Mouse (Mus musculus) cerebellum, postnatal 25 days (tissue): ENCODE results near the gene Lingo2.
A peak's percentile ranks its signal among the peaks of the same experiment; 100 is the strongest.

ENCODE experiments used
- DNase-seq, 2 experiments: peaks; one replicate each; pipeline ENCODE4 v3.0.0; 2021; ENCODE audit warnings: mixed read lengths in 2 of 2

Lingo2 gene

DNA sequence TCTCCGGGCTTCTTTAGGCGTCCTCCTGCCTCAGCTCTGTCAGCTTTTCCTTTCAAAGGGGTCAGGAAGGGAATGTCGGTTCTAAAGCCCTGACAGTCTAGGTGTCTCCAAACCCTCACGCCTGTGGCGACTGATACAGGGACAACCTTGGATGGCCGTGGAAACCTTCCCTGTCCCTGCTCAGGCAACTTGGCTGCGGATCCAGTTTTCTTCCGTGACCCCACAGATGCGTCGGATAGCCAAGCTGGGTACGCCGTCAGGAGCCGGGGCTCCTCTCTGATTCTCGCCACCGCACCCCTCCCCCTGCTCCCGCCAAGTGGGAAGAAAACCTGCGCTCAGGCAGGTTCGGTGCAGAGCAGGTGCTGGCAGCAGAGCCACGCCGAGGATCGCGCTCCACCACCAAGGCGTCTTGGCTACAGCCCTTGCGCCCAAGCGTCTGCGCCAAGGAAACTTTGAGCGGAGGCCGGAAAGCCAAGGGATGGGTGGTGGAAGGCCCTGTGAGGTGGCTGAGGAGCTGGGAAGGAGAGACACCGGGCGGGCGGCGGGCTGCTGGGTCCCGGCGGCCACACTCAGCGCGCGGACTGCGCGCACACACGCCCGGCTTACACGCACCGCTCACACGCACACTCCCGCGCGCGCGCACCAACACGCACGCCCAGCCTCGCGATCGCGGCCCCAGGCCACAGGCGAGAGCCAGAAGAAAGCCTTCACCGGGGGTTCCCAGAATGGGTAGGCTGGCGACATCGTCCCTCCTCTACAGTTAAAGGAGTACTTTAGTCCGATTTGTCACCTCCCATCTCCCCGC is at the start of gene Lingo2:
Gene Lingo2 (minus strand): TSS at position 598 of the 805 bp plus-strand sequence.
- peak; percentile 22 to 36 for DNase-seq

DNA sequence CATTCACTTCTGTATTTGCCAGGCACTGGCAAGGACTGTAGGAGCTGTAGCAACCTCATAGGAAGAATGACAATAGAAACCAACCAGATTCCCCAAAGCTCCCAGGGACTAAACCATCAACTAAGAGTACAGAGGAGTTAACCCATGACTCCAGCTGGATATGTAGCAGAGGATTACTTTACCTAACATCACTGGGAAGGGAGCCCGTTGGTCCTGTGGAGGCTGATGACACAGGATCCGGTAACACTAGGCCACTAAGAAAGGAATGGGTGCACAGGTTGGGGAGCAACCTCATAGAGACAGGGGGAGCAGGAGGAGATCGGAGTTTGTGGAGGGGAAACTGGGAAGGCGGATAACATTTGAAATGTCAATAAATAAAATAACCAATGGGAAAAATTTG is 21.8 kb upstream of the Lingo2 start:
- no peak for DNase-seq

DNA sequence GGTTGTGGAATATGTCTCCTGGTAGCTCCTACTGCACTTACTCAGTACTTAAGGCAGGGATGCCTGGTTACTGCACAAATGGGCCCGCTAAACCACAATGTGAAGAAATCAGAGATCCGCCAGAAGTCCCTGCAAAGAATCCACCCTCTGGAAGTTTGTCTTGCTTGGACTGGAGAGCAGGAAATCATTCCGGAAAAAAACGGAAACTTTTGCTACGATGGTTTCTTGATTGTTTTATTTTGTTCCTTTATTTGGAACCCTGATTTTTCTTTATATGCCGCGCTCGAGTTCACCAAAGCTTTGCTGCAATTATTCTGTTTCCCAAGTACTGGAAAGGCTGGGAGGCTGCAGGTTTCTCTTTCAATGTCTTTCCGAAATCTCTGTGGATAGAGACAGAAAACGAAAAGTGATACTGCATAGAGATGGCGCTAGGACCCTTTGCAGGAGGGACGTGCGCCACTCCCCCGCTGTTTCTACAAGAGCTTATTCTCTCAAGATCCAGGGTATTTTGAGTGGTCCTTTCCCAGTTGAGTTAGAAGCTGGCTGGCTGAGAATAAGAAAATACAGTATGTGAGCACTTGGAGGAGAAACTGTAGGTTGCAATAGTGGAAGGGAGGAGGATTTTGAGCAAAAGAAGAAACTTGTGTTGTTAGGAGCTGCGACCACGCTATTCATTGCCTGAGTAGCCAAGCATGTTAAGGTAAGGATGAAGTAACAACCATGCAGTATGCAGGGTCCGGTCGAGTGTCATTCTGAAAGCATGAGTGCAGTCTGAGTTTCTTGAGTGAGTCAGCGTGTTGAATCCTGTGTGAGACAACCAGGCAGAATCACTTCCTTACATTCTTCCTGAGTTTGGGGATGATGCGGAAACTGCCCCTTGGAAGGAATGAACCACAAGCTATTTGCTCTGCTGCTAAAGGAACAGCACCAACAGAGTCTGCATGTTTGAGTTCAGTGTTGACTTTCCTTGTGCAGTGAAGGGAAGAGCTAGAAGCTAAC is 1.2 kb upstream of the Lingo2 start:
- DNase-seq, result no peak

DNA sequence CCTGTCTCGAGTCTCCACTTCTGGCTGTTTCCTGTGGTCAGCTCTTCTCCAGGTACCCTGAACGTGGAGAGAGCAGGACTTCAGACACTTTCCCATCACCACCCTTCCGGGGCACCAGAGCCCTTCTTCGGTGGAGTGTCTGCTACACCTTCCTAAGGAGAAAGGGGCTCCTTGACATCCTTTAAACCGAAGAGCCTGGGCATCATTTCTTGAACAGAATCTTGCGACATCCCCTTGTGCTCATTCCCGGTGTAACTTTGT is 338 bp upstream of the Lingo2 start:
- no peak for DNase-seq

DNA sequence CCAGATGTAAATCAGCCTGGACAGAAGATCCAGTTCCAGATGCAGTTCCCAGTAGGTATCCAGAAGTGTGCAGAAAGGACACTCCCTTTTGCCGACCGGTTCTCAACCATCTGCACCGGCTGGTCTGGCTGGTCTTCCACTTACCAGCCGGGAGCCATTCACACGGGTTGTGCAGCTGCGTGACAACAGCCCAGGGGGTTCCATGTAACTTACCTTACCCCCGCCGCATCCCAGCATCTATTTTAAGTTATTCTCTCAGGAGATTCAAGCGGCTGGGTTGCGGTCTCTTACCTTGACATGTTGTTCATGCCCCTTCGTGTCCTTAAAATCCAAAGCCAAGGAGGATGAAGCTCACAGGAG is 777 bp downstream of the Lingo2 start:
- DNase-seq, result peak in 1 of 2 experiments; percentile 4

DNA sequence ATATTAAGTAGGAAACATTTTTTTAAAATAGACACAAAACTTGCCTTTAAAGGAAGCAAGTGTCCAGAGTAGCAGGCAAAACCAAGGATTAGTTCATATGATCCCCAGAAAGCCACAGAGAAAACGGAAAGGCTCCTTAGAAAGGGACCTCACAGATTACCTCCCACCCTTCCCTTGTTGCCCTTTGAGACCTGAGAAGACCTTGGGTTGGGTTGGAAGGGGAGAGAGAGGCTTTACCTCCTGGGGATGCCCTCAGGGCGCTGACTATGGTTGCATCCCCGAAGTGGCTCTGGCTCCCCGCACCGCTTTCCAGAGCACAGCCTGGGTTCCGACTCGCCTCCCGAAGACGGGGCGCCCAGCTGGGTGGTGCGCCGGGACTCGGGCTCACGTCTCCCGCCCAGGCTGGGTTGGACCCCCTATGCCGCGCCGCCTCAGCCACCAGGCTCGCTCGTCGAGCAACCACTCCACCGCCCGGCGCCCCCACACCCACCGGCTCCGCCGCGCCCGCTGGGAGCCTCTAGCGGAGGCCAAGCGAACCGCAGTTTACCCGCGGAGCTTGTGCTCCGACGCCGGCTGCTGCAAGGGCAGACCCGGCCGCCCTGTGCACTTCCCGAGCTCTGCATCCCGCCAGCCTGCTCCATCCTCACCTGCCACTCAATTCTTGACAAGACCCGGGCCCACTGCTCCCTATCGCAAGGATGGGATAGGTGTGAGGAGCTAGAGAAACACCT is 1.4 kb downstream of the Lingo2 start:
- DNase-seq, result peak; percentile 28 to 61

DNA sequence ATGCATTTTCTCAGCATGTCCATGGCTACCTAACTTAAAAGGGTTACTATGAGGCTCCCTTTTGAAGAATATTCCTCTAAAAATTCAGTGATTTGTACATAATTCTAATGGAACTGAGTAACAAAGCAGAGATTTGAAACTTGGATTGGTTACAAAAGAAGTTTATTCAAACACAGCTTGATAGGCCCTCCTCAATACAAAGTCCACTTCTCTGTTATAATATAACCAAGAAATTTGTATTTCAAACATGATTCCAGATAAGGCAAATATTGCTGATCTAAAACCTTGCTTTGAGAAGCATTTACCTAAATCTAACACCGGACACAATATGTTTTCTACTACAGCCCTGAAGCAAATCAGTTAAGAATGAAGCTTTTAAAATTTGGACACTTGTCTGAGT is 60.7 kb downstream of the Lingo2 start:
- no peak for DNase-seq

DNA sequence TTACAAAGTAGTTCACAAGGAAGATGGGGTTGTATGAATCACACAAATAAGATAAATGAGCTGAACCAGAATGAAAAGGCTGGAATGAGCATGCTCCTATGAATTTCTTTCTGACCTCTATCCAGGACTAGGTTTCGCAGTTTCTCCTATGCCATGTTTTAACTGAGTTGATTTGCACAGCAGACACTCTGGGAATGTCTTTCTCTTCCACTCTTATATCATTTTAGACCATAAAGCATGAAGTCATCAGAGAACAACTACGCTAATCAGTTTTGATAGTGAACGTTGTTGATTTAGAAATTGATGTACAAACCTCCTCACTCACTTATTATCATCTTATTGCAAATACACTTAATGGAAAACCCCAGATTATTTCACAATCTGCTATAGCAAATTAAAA is 61.2 kb downstream of the Lingo2 start:
- DNase-seq, result no peak

DNA sequence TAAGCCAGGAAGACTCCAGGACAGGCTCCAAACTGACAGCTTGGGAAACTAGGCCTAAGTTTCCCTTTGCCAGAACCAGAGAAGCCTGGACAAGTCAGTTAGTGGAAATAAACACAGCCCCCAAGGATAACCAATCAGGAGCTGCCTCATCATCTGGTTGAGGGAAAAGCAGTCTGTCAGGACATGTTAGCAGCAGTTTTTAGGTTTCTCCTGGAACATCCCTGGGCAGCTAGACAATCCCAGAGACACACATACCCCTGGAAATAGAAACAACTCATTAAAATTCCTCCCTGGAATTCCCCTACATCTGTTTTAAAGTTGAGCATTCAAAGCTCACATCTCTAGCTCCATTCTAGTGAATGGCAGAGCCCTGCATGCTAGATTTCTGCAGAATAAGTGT is 76.8 kb downstream of the Lingo2 start:
- DNase-seq, result no peak

DNA sequence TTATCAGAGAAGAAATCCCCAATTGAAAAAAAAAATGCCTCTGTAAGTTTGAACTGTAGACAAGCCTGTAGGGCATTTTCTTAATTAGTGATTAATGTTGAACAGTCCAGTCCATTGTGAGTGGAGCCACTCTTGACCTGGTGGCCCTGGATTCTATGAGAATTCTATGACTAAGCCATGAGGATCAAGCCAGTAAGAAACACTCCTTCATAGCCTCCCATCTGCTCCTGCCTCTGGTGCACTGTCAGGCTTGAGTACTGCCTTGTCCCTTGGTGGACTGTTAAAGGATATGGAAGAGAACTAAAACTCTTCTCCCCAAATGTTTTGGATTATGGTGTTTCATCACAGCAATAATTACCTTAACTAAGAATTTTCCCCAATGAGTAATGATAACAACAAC is 126.6 kb downstream of the Lingo2 start:
- no peak for DNase-seq

DNA sequence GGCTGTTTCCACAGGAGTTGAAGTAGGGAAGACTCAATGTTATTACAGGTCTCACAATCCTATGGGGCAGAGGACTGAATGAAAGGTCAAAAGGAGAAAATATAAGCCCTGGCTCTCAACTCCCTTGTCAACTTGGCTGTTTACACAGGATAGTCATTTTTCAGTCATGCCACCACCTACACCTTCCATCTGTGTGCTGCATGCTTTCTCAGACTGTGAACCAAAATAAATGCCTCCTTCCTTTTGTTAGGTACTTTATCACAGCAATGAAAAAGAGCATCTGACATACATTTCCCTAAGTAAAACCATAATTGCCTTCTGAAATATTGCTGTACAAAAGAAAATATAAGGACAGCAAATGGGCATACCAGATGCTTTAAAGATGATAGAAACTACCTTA is 129.6 kb downstream of the Lingo2 start:
- no peak for DNase-seq

DNA sequence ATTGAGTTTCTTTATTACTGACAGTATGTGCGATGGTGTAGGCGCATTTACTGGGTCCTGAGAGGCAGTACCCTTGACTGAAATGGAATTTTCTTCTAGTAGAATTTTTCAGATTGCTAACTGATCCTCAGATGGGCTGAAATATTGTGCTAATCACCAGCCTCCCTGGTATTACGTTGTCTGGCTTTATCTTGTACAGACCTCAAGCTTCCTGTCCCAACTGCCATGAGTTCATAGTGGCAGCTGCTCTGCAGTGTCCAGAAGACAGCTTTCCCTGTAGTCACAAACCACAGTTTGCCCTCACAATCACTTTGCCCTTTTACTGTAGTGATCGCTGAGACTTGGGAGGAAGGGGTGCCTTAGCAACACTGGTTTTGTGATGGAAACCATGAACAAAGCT is 176.5 kb downstream of the Lingo2 start:
- no peak for DNase-seq

DNA sequence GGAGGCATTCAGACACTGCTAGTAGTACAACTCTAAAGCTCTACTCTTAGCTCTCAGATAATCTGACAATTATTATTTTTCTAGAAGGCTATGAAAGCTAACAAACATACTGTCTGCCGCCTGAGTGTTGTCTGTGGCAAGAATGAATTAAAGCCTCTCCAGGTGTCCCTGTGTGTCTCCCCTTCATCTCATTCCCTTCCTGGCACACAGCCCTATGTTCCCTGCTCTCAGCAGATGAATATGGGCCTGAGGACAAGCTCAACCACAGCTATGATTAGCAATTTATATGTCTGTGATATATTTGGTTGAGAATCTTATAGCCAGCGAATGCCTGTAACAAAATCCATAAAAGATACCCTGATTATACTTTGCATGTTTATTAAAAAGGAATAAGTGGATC is 220.9 kb downstream of the Lingo2 start:
- no peak for DNase-seq

DNA sequence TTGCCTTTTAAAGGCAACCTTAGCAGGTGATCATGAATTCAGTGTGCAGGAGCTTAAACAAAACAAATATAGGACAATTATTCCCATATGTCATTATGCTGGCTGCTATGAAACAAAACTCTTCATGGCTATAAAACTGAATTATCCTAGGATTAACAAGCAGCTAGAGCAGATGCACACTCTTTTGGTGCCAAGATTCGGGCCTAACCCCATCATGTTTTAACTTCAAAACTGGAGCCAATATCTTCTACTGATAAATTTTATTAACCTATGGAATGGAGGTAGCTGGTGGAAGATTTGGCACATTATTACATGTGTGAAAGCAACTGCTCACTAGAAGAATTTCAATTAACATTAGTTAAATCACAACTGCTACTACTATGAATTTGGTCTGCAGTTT is 235.1 kb downstream of the Lingo2 start:
- DNase-seq, result no peak

DNA sequence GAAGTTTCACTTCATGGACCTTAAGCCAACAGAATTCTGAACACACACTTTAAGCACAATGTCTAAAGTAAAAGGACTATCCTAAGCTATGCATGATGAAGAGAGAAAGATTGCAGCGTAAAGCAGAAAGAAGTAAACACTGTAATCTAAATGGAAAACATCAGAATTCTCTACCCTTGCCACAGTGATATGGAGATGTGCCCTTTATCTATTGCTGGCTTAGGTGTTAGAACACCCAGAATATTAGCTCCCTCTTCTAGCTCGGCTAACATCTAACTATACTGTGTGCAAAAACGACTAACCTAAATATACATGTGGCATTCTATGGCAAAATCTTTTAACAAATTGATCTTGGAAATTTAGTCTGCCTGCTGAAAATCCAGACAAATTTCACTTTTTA is 252.7 kb downstream of the Lingo2 start:
- no peak for DNase-seq

DNA sequence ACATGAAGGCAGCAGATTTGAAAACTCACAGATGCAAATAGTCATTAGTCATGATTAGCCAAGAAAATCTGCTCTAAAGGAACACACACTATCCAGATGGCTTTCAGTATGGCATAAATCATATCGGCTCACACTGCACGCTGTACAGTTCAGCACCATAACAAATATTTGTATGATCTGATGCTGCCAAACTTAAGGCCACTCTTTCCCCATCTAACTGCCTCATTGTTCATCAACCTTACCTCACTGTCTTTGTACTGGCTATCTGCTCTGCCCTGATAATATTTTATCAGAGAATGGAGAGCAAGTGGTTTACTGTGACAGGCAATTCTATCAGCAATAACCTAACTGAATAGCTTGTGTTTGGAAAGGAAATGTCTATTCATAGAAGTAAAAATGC is 254.7 kb downstream of the Lingo2 start:
- DNase-seq, result no peak

DNA sequence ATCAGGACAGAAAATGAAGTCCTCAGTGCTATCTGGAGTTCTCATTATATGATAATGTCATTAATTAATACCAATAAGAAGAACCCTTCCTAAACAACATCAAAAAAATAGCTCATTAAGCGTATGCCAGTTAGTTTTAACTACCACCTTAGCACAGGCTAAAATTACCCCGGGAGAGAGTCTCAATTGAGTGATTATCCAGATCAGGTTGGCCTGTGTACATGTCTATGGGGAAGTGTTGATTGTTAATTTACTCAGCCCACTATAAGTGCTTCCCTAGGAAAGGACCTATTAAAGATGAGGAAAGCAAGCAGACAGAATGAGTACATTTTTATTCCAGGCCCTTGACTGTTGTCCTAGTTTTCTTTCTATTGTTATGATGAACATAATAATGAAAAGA is 291.6 kb downstream of the Lingo2 start:
- DNase-seq, result no peak

DNA sequence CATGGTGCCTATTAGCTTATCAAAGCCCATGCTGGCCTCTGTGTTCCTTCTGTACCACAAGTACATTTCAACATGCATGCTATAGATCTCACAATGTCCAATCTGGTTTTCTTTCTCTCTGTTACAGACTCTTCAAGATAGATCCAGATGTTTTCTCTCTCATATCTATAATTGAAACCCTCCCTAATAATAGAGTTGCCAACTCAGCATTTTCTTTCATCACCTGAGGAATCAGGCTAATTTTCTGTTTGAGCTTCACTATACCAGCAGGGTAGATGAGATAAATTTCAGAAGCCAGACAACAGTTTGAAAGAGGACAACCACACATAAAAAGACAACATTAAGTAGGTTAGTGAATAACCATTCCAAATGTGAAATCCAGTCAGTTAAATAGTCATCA is 303.8 kb downstream of the Lingo2 start:
- no peak for DNase-seq

DNA sequence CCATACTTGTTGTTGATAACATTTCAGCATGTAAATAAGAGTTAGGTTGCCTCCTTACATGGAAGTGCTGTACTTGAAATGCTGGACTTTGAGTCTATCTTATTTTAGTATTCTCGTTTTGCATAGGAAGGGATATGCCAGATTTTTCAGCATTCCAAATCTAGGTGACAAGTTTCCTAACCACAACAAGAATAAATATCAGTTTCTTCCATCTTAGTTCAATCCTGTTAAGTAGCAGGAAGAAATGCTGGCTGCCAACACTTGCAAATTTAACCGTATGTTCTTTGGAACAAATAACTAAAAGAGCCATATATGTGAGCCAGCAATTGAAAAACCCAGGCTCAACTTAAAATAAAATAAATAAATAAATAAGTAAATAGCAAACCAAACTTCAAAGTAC is 315.9 kb downstream of the Lingo2 start:
- no peak for DNase-seq

DNA sequence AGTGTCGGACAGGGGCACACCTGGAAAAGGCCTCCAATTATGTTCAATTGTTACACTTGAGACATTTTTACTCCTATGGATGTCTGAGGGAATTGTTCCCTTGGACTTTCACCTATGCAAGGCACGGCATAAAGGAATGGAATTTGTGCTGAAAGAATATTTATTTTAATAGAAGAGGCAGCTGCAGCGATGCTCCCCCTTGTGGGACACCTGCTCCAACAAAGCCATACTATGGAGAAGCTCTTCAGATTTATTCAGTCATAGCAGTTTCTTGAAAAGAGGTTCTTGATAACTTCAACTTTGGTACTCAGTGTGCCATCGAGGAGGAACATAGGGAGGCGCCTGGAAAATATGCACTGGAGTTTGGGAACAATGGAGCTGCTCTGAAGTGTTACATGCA is 374.7 kb downstream of the Lingo2 start:
- no peak for DNase-seq

DNA sequence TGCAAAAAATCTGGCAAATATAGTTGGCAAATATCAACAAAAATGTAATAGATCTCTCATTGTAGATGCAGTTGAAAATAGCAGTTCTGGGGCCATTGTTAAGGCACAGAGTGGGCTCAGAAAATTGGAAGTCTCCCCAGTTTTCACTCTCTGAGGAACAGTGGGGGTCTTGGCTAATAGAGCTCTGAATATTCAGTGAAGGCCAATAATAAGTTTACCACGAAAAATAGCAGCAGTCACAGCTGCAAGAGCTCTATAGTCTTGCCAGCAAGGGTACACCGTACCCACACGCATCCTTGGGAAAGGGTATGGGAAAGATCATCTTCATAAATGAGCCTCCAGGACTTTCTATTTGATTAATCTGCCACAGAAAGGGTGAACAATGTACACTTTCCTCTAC is 375.3 kb downstream of the Lingo2 start:
- no peak for DNase-seq

DNA sequence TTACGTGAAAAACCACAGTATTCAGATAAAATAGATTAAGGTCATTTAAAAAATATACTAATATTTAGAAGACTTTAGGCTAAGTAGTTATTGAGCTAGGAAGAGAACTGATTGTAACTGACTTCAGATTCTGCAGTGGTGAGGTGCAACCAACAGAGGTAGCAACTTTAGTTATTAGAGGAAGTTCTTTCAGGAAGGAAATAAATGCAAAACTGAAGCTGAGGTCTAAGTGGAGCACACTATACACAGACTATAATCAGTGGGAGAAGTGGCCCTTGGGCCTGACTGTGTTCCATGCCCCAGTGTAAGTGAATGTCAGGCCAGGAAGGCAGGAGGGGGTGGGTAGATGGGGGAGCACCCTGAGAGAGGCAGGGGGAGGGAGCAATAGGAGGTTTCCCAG is 385.0 kb downstream of the Lingo2 start:
- no peak for DNase-seq

DNA sequence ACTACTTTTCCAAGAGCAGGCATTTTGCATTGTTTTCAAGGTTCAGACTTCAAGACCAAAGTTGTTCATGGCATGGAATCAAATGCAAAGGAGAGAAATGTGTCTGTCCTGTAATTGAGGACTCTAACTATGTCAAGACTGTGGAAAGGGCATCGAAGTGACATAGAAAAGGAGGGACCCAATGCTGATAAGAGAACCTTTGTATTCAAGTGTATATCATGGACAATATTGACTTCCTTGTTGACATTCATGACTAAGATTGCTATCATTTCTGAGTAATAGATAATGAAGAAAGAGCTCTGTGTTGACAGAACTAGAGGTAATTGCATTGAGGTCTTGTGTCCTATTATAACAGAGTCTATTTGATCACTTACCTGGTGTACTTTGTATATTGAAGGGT is 390.6 kb downstream of the Lingo2 start:
- DNase-seq, result no peak
